Mouse (Mus musculus) midbrain, embryonic 11.5 days (tissue): ENCODE data around the gene Cldn2. TPM values are rescaled to one million over a fixed set of nuclear protein-coding genes. Genes with fewer than 3 reads are reported as not detected.

Experiments
- polyA plus RNA-seq: library from polyadenylated mRNA; unstranded; fragments of >200 nt; fragmentation: Nextera tagmentation; extraction: Ambion mirVana; gene quantifications from 2 replicates; pipeline ENCODE4 v1.2.1, GENCODE M21; 2014

Gene Cldn2
- polyA plus RNA-seq, 1 experiment from 2014 or later, result 0.23 TPM

Other genes starting within 250 kb of the Cldn2 start
- 1.2 TPM in 2 replicates for gene Rnf128, start 237.5 kb upstream of the Cldn2 start, polyA plus RNA-seq
- gene Tbc1d8b, start 115.8 kb upstream of the Cldn2 start, polyA plus RNA-seq, result 0.32 and 0.70 TPM in 2 replicates
- 0.34 TPM in 1 of 2 replicates, not detected in the other for gene Gm15013, start 86.3 kb upstream of the Cldn2 start, polyA plus RNA-seq
- gene Ripply1, start 18.5 kb upstream of the Cldn2 start, polyA plus RNA-seq, result 0.34 TPM in 1 of 2 replicates, not detected in the other
- gene Morc4, start 70.8 kb downstream of the Cldn2 start, polyA plus RNA-seq, result 8.1 and 9.0 TPM in 2 replicates
- gene Rbm41, start 197.8 kb downstream of the Cldn2 start, polyA plus RNA-seq, result 8.5 and 9.4 TPM in 2 replicates